Mouse (Mus musculus) neural tube, embryonic 13.5 days (tissue): ENCODE results near the gene Cacna2d2. TPM values are rescaled to one million over a fixed set of nuclear protein-coding genes. Genes with fewer than 3 reads are reported as not detected.
A peak's percentile ranks its signal among the peaks of the same experiment; 100 is the strongest.

Experiments used
- ATAC-seq: fragments of 200-750 bp; cut with Nextera tagmentation; 2 replicates; pipeline ENCODE4 v1.8.0; 2017; ENCODE audit warnings: low read depth, mild to moderate bottlenecking, moderate TSS enrichment, moderate library complexity
- H3K27ac ChIP-seq: fragments of 300-500 bp; sonication (generic); replicated peaks from 2 replicates; pipeline ENCODE4 v1.5.1; 2015; ENCODE audit warnings: moderate library complexity, mild to moderate bottlenecking, inconsistent platforms
- H3K27me3 ChIP-seq: fragments of 300-500 bp; sonication (generic); 2 replicates; pipeline ENCODE4 v1.6.1; 2015; ENCODE audit warnings: mild to moderate bottlenecking, inconsistent platforms
- H3K36me3 ChIP-seq: fragments of 300-500 bp; sonication (generic); 2 replicates; pipeline ENCODE4 v1.6.1; 2015; ENCODE audit warnings: mild to moderate bottlenecking, inconsistent platforms
- H3K4me1 ChIP-seq: fragments of 300-500 bp; sonication (generic); replicated peaks from 2 replicates; pipeline ENCODE4 v1.6.1; 2015; ENCODE audit warnings: inconsistent platforms
- H3K4me2 ChIP-seq: fragments of 300-500 bp; sonication (generic); 2 replicates; pipeline ENCODE4 v1.6.1; 2015; ENCODE audit warnings: inconsistent platforms, mild to moderate bottlenecking, moderate library complexity
- H3K4me3 ChIP-seq: fragments of 300-500 bp; sonication (generic); 2 replicates; pipeline ENCODE4 v1.5.1; 2015; ENCODE audit warnings: mild to moderate bottlenecking, inconsistent platforms
- H3K9ac ChIP-seq: fragments of 300-500 bp; sonication (generic); 2 replicates; pipeline ENCODE4 v1.6.1; 2015; ENCODE audit warnings: moderate library complexity, mild to moderate bottlenecking, inconsistent platforms
- H3K9me3 ChIP-seq: fragments of 300-500 bp; sonication (generic); 2 replicates; pipeline ENCODE4 v1.6.1; 2016; ENCODE audit warnings: inconsistent platforms
- WGBS: fragments of 180-500 bp; shearing (Covaris S2); methylation state at CpG from one replicate; pipeline ENCODE4 v1.1.7; 2015; 5-methylcytosine and 5-hydroxymethylcytosine counted together
- polyA plus RNA-seq: library from polyadenylated mRNA; unstranded; fragments of >200 nt; fragmentation: Nextera tagmentation; extraction: Ambion mirVana; gene quantifications from 2 replicates; pipeline ENCODE4 v1.2.1, GENCODE M21; 2015

Gene Cacna2d2
- polyA plus RNA-seq, 1 experiment from 2014 or later = 8.6 TPM

GRCm38 (mm10) chr9:107442891-107443290 lies 43.5 kb downstream of the Cacna2d2 start:
- Histone ChIP-seq H3K27ac (peak overlapping the region; percentile 88), H3K9me3 (no peaks in the 10 kb centered on the region), H3K27me3 (no peaks in the 10 kb centered on the region), H3K4me1 (peaks cover 70% of the 10 kb centered on the region), H3K4me2 (no peak overlapping the region), H3K4me3 (no peak overlapping the region), H3K9ac (peak overlapping the region; percentile 23; the same call in 1 of the 2 replicates), H3K36me3 (no peaks in the 10 kb centered on the region)
- ATAC-seq = no peak
- WGBS = 62% methylated on average over 4 of the region's 4 CpGs

- Histone ChIP-seq H3K4me1 (peaks cover 66% of the 10 kb centered on the region), H3K27ac (peak overlapping the region; percentile 88), H3K27me3 (no peaks in the 10 kb centered on the region), H3K9ac (peak overlapping the region; percentile 23; the same call in 1 of the 2 replicates), H3K4me2 (no peak overlapping the region), H3K36me3 (no peaks in the 10 kb centered on the region), H3K9me3 (no peaks in the 10 kb centered on the region), H3K4me3 (no peak overlapping the region)
- 49% methylated on average over 12 of the region's 12 CpGs for WGBS
- no peak for ATAC-seq
These were observed 43.9 kb downstream of the Cacna2d2 start for GRCm38 (mm10) chr9:107443324-107443723.

- H3K27me3 ChIP-seq = no peaks in the 10 kb centered on the region
- 3% methylated on average over 5 of the region's 6 CpGs for WGBS
- peak; percentile 30; the same call in 1 of the 2 replicates for ATAC-seq
- H3K4me1 ChIP-seq = peaks cover 70% of the 10 kb centered on the region
- peak overlapping the region; percentile 88 for H3K27ac ChIP-seq
- H3K4me2 ChIP-seq = no peak overlapping the region
- H3K36me3 ChIP-seq = no peaks in the 10 kb centered on the region
- H3K4me3 ChIP-seq = no peak overlapping the region
- no peaks in the 10 kb centered on the region for H3K9me3 ChIP-seq
- H3K9ac ChIP-seq = no peak overlapping the region
These were observed 45.6 kb downstream of the Cacna2d2 start for GRCm38 (mm10) chr9:107445011-107445471.

- peak overlapping the region; percentile 78 for H3K27ac ChIP-seq
These were observed 49.5 kb downstream of the Cacna2d2 start for GRCm38 (mm10) chr9:107448805-107449517.

GRCm38 (mm10) chr9:107451400-107451799 lies 52.0 kb downstream of the Cacna2d2 start:
- ATAC-seq = peak; percentile 64
- 21% methylated on average over 8 of the region's 8 CpGs for WGBS

More at GRCm38 (mm10) chr9:107448805-107449517, 49.5 kb downstream of the Cacna2d2 start:
- no peaks in the 10 kb centered on the region for H3K27me3 ChIP-seq
- H3K4me2 ChIP-seq = no peak overlapping the region
- no peak overlapping the region for H3K9ac ChIP-seq
- H3K36me3 ChIP-seq = no peaks in the 10 kb centered on the region
- H3K9me3 ChIP-seq = no peaks in the 10 kb centered on the region
- no peak for ATAC-seq
- peaks cover 67% of the 10 kb centered on the region for H3K4me1 ChIP-seq
- no peak overlapping the region for H3K4me3 ChIP-seq
- WGBS = 56% methylated on average over 22 of the region's 22 CpGs

GRCm38 (mm10) chr9:107451891-107452521 lies 52.6 kb downstream of the Cacna2d2 start:
- ATAC-seq = peak; percentile 13; the same call in 1 of the 2 replicates
- WGBS = 30% methylated on average over 11 of the region's 11 CpGs
- Histone ChIP-seq H3K27ac (peak overlapping the region; percentile 83), H3K9ac (peak overlapping the region; percentile 23; the same call in 1 of the 2 replicates), H3K9me3 (no peaks in the 10 kb centered on the region), H3K4me2 (no peak overlapping the region), H3K27me3 (no peaks in the 10 kb centered on the region), H3K4me3 (no peak overlapping the region), H3K4me1 (peaks cover 58% of the 10 kb centered on the region), H3K36me3 (no peaks in the 10 kb centered on the region)

More at GRCm38 (mm10) chr9:107451400-107451799, 52.0 kb downstream of the Cacna2d2 start:
- H3K4me3 ChIP-seq = no peak overlapping the region
- no peaks in the 10 kb centered on the region for H3K27me3 ChIP-seq
- H3K9me3 ChIP-seq = no peaks in the 10 kb centered on the region
- peaks cover 53% of the 10 kb centered on the region for H3K4me1 ChIP-seq
- no peak overlapping the region for H3K4me2 ChIP-seq
- H3K27ac ChIP-seq = peak overlapping the region; percentile 83
- H3K9ac ChIP-seq = peak overlapping the region; percentile 23; the same call in 1 of the 2 replicates
- H3K36me3 ChIP-seq = no peaks in the 10 kb centered on the region

- WGBS = 19% methylated on average over 4 of the region's 4 CpGs
- H3K4me3 ChIP-seq = no peak overlapping the region
These were observed 53.1 kb downstream of the Cacna2d2 start for GRCm38 (mm10) chr9:107452552-107452951.

GRCm38 (mm10) chr9:107453151-107453550 lies 53.7 kb downstream of the Cacna2d2 start:
- no peaks in the 10 kb centered on the region for H3K36me3 ChIP-seq
- no peaks in the 10 kb centered on the region for H3K27me3 ChIP-seq
- no peaks in the 10 kb centered on the region for H3K9me3 ChIP-seq
- H3K4me1 ChIP-seq = peaks cover 58% of the 10 kb centered on the region
- peak overlapping the region; percentile 83; the same call in 1 of the 2 replicates for H3K27ac ChIP-seq
- no peak overlapping the region for H3K4me3 ChIP-seq
- WGBS = 82% methylated on average over 8 of the region's 8 CpGs
- no peak overlapping the region for H3K4me2 ChIP-seq
- ATAC-seq = no peak
- no peak overlapping the region for H3K9ac ChIP-seq

More at GRCm38 (mm10) chr9:107452552-107452951, 53.1 kb downstream of the Cacna2d2 start:
- H3K9ac ChIP-seq = 0 out of 2 replicates have a peak overlapping the region, but pooled peaks have one; percentile 22
- ATAC-seq = no peak
- H3K4me2 ChIP-seq = no peak overlapping the region
- peaks cover 58% of the 10 kb centered on the region for H3K4me1 ChIP-seq
- peak overlapping the region; percentile 83 for H3K27ac ChIP-seq
- H3K27me3 ChIP-seq = no peaks in the 10 kb centered on the region
- H3K36me3 ChIP-seq = no peaks in the 10 kb centered on the region
- H3K9me3 ChIP-seq = no peaks in the 10 kb centered on the region

- WGBS = 59% methylated on average over 15 of the region's 15 CpGs
- peaks cover 32% of the 10 kb centered on the region for H3K4me1 ChIP-seq
- H3K9me3 ChIP-seq = no peaks in the 10 kb centered on the region
- ATAC-seq = no peak
- no peak overlapping the region for H3K27ac ChIP-seq
- no peaks in the 10 kb centered on the region for H3K27me3 ChIP-seq
- H3K9ac ChIP-seq = no peak overlapping the region
- no peaks in the 10 kb centered on the region for H3K36me3 ChIP-seq
- no peak overlapping the region for H3K4me2 ChIP-seq
- no peak overlapping the region for H3K4me3 ChIP-seq
These were observed 57.3 kb downstream of the Cacna2d2 start for GRCm38 (mm10) chr9:107456667-107457066.

- Histone ChIP-seq H3K4me1 (peaks cover 37% of the 10 kb centered on the region), H3K4me3 (no peak overlapping the region), H3K27me3 (no peaks in the 10 kb centered on the region), H3K9ac (no peak overlapping the region), H3K9me3 (no peaks in the 10 kb centered on the region), H3K4me2 (no peak overlapping the region), H3K27ac (no peak overlapping the region), H3K36me3 (no peaks in the 10 kb centered on the region; the same call in 1 of the 2 replicates)
- 80% methylated on average over 5 of the region's 5 CpGs for WGBS
- ATAC-seq = no peak
These were observed 63.5 kb downstream of the Cacna2d2 start for GRCm38 (mm10) chr9:107462907-107463306.

GRCm38 (mm10) chr9:107463509-107463908 lies 64.1 kb downstream of the Cacna2d2 start:
- Histone ChIP-seq H3K9me3 (no peaks in the 10 kb centered on the region), H3K4me1 (peaks cover 37% of the 10 kb centered on the region), H3K27me3 (no peaks in the 10 kb centered on the region), H3K4me3 (no peak overlapping the region), H3K4me2 (no peak overlapping the region), H3K36me3 (no peaks in the 10 kb centered on the region; the same call in 1 of the 2 replicates), H3K27ac (no peak overlapping the region), H3K9ac (peak overlapping the region; percentile 28; the same call in 1 of the 2 replicates)
- peak; percentile 69; the same call in 1 of the 2 replicates for ATAC-seq
- whole genome bisulfite sequencing = 15% methylated on average over 7 of the region's 7 CpGs

- Histone ChIP-seq H3K27me3 (no peaks in the 10 kb centered on the region), H3K4me2 (no peak overlapping the region), H3K36me3 (no peaks in the 10 kb centered on the region; the same call in 1 of the 2 replicates), H3K9me3 (no peaks in the 10 kb centered on the region), H3K4me1 (peaks cover 40% of the 10 kb centered on the region), H3K27ac (peak overlapping the region; percentile 49), H3K9ac (peak overlapping the region; percentile 28), H3K4me3 (no peak overlapping the region)
- WGBS = 36% methylated on average over 9 of the region's 9 CpGs
- no peak; the same call in 1 of the 2 replicates for ATAC-seq
These were observed 64.7 kb downstream of the Cacna2d2 start for GRCm38 (mm10) chr9:107464130-107464529.
